Mouse (Mus musculus): Measurements from ENCODE around the gene Ola1. TPM values are rescaled to one million over a fixed set of nuclear protein-coding genes. Genes with fewer than 3 reads are reported as not detected.

The Ola1 gene
- polyA plus RNA-seq, 1 experiment, result 8.2 TPM

DNA sequence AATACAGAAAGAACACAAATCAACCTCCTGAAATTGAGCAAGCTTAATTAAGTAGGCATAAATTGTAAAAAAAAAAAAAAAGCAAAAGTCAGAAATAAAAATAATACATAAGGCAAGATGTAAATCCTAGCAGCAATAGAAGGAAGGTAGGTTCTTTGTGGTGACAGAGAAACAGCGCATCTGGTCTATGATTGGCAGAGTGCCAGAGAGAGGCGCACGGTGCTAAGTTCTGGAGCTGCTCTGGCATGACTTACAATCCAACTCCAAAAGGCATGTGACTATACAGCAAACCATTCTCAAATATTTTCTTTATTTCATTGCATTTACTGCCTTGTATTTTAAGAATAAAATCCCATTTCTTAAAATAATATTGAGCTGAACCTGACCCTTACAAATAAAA, 68.2 kb downstream of the Ola1 start:
- TF ChIP-seq POLR2A (IDR thresholded peaks at IDR 0.05; ENCODE audit: low read depth, low read length), result no peak
- no peak for TF ChIP-seq CTCF (conservative IDR thresholded peaks at IDR 0.05; ENCODE audit: insufficient read depth, insufficient read length, low read depth, low read length)
- no peak overlapping the region for H3K27ac ChIP-seq (ENCODE audit: insufficient read depth, low read depth, low read length)
- no peak overlapping the region for H3K4me3 ChIP-seq (ENCODE audit: insufficient read depth, low read depth, low read length)
- WGBS, result 50% methylated on average over 3 of the region's 3 CpGs
- DNase-seq, result no peak
- no peaks in the 10 kb centered on the region for H3K4me1 ChIP-seq (ENCODE audit: control insufficient read depth, insufficient read depth, low read length)
- no peaks in the 10 kb centered on the region for H3K27me3 ChIP-seq (replicated peaks; ENCODE audit: control insufficient read depth, insufficient read depth, low read length)
- no peaks in the 10 kb centered on the region for H3K36me3 ChIP-seq (ENCODE audit: control insufficient read depth, insufficient read depth, low read length)

DNA sequence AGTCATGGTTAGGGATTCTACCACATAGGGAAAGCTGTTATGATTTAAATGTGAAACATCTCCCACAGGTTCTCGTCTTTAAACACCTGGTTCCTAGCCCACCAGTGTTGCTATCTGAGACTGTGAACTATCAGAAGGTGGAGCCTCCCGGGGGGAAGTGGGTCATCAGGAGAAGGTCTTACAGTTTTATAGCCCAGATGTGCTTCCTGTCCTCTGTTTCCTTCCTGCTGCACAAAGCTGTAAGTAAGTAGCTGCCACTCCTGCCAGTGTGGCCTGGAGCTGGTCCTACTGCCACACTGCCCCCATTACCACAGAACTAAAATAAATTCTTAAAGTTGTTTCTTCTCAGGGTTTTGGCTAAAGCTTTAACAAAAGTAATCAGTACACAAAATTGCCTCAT, 72.6 kb downstream of the Ola1 start:
- Histone ChIP-seq H3K27me3 (replicated peaks; ENCODE audit: control insufficient read depth, insufficient read depth, low read length) (no peaks in the 10 kb centered on the region), H3K4me3 (ENCODE audit: insufficient read depth, low read depth, low read length) (no peak overlapping the region), H3K36me3 (ENCODE audit: control insufficient read depth, insufficient read depth, low read length) (no peaks in the 10 kb centered on the region), H3K27ac (ENCODE audit: insufficient read depth, low read depth, low read length) (no peak overlapping the region), H3K4me1 (ENCODE audit: control insufficient read depth, insufficient read depth, low read length) (no peaks in the 10 kb centered on the region)
- WGBS, result 51% methylated on average over 2 of the region's 2 CpGs
- DNase-seq, result no peak
- TF ChIP-seq CTCF (conservative IDR thresholded peaks at IDR 0.05; ENCODE audit: insufficient read depth, insufficient read length, low read depth, low read length) (no peak), POLR2A (IDR thresholded peaks at IDR 0.05; ENCODE audit: low read depth, low read length) (no peak)

DNA sequence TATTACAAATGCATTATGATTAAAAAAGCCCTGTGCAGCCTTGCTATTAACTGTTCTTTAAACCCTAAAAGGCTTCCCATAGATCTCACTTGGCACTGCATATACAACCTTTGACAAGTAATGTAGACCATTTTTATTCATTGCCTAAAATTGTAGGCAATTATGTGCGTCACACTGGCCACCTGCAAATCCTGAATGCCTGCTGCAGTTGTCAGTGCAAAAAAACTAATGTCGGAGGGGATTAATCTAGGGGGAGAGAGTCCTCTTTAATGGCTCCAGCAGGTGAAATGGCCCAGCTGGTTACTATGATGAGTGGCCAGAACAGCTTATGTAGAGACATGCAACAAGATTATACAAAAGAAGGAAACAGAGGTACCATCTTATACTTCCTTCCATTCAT, 75.0 kb downstream of the Ola1 start:
- H3K36me3 ChIP-seq (ENCODE audit: control insufficient read depth, insufficient read depth, low read length), result no peaks in the 10 kb centered on the region
- WGBS, result 87% methylated on average over 2 of the region's 2 CpGs
- H3K4me3 ChIP-seq (ENCODE audit: insufficient read depth, low read depth, low read length), result no peak overlapping the region
- no peak overlapping the region for H3K27ac ChIP-seq (ENCODE audit: insufficient read depth, low read depth, low read length)
- no peak for TF ChIP-seq POLR2A (IDR thresholded peaks at IDR 0.05; ENCODE audit: low read depth, low read length)
- TF ChIP-seq CTCF (conservative IDR thresholded peaks at IDR 0.05; ENCODE audit: insufficient read depth, insufficient read length, low read depth, low read length), result no peak
- no peaks in the 10 kb centered on the region for H3K4me1 ChIP-seq (ENCODE audit: control insufficient read depth, insufficient read depth, low read length)
- DNase-seq, result no peak
- no peaks in the 10 kb centered on the region for H3K27me3 ChIP-seq (replicated peaks; ENCODE audit: control insufficient read depth, insufficient read depth, low read length)

DNA sequence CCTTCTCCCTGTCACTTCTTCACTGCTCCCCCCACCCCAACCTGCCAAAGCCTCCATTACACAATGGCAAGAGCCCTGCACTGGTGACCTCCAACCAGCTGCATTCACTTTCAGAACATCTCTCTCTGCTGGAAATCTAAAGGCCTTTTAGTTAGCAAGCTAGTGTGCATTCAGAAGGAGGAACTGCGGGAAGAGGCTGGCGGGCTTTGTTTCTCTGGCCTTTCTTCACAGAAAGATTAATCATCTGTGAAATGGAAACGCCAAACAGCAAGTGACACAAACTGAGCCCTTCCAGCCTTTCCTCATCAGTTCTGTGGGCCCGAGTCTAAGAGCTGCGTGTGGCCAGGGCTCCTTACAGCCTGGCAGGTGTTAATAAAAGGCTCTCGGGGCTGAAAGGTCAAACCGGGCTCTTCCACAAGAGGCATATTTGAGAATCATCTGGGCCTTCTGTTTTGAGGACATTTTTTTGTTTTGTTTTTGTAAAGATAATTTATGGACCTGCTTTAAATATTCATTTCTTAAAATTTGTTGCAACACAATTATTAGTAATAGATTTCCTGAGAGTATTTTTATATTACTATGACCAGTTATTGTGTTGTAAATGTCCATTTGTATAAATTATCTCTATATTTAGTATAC, 75.8 kb downstream of the Ola1 start:
- 51% methylated on average over 7 of the region's 7 CpGs for WGBS
- DNase-seq, result no peak
- Histone ChIP-seq H3K4me1 (ENCODE audit: control insufficient read depth, insufficient read depth, low read length) (no peaks in the 10 kb centered on the region), H3K4me3 (ENCODE audit: insufficient read depth, low read depth, low read length) (no peak overlapping the region), H3K36me3 (ENCODE audit: control insufficient read depth, insufficient read depth, low read length) (no peaks in the 10 kb centered on the region), H3K27me3 (replicated peaks; ENCODE audit: control insufficient read depth, insufficient read depth, low read length) (no peaks in the 10 kb centered on the region), H3K27ac (ENCODE audit: insufficient read depth, low read depth, low read length) (no peak overlapping the region)
- no peak for TF ChIP-seq CTCF (conservative IDR thresholded peaks at IDR 0.05; ENCODE audit: insufficient read depth, insufficient read length, low read depth, low read length)
- no peak for TF ChIP-seq POLR2A (IDR thresholded peaks at IDR 0.05; ENCODE audit: low read depth, low read length)

DNA sequence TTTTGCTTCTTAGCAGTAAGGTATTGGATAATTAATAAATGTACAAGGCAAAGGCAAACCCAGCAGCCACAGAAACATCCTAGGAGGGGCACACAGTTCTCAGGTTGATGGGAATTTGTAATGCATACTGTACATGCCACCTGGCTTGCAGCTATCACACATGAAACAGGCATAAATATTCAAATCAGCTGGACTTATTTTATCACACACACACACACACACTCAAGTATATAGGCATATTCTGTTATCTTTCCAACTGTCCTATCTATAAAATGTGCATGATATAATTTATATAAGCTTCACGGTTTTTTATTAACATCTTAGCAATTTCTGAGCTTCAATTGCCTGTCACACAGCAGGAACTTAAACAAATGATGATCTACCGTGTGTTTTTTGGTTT, 85.8 kb downstream of the Ola1 start:
- no peak for TF ChIP-seq POLR2A (IDR thresholded peaks at IDR 0.05; ENCODE audit: low read depth, low read length)
- no peak for DNase-seq
- WGBS, result 89% methylated on average over 2 of the region's 2 CpGs
- Histone ChIP-seq H3K4me3 (ENCODE audit: insufficient read depth, low read depth, low read length) (no peak overlapping the region), H3K36me3 (ENCODE audit: control insufficient read depth, insufficient read depth, low read length) (no peaks in the 10 kb centered on the region), H3K27me3 (replicated peaks; ENCODE audit: control insufficient read depth, insufficient read depth, low read length) (no peaks in the 10 kb centered on the region), H3K4me1 (ENCODE audit: control insufficient read depth, insufficient read depth, low read length) (no peaks in the 10 kb centered on the region), H3K27ac (ENCODE audit: insufficient read depth, low read depth, low read length) (no peak overlapping the region)

DNA sequence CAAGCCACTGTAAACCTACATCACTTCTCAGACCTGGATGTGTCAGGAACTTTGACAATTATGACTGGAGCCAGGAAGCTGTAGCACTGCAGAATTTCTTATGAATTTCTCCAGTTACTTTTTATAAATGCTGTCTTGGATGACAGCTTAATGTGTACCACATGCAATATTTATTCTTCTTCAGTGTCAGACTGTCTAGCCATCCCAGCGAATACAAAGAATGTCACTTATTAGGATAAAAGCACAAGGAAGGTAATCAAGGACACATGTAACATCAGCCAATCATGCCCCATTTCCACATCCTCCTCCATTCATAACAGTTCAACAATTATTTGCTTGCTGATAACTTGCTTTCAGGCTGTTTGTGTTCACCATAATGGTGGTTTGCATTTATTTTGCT, 91.0 kb downstream of the Ola1 start:
- Histone ChIP-seq H3K27me3 (replicated peaks; ENCODE audit: control insufficient read depth, insufficient read depth, low read length) (no peaks in the 10 kb centered on the region), H3K4me1 (ENCODE audit: control insufficient read depth, insufficient read depth, low read length) (no peaks in the 10 kb centered on the region), H3K36me3 (ENCODE audit: control insufficient read depth, insufficient read depth, low read length) (no peaks in the 10 kb centered on the region), H3K4me3 (ENCODE audit: insufficient read depth, low read depth, low read length) (no peak overlapping the region), H3K27ac (ENCODE audit: insufficient read depth, low read depth, low read length) (no peak overlapping the region)
- WGBS, result 85% methylated on average over 1 of the region's 1 CpGs
- TF ChIP-seq POLR2A (IDR thresholded peaks at IDR 0.05; ENCODE audit: low read depth, low read length) (no peak), CTCF (conservative IDR thresholded peaks at IDR 0.05; ENCODE audit: insufficient read depth, insufficient read length, low read depth, low read length) (no peak)
- no peak for DNase-seq

DNA sequence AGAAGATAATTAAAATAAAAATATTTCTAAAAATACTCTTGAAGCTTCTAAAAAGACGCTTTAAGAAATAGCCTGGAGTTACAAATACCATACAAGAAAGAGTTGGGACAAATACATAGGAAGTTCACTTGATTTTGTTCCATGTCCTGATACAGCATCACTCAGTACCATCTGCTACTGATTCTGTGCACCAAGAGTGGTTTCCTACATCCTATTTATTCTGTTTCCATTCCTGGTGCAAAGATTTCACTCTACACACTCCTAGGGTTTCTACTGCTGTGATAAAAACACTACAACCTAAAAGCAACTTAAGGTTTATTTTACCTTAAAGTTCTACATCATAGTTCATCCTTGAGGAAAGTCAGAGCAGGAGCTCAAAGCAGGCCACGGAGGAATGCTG, 99.9 kb downstream of the Ola1 start:
- TF ChIP-seq CTCF (conservative IDR thresholded peaks at IDR 0.05; ENCODE audit: insufficient read depth, insufficient read length, low read depth, low read length) (no peak), POLR2A (IDR thresholded peaks at IDR 0.05; ENCODE audit: low read depth, low read length) (no peak)
- DNase-seq, result no peak
- WGBS, result 94% methylated on average over 2 of the region's 2 CpGs
- H3K4me3 ChIP-seq (ENCODE audit: insufficient read depth, low read depth, low read length), result no peak overlapping the region
- H3K4me1 ChIP-seq (ENCODE audit: control insufficient read depth, insufficient read depth, low read length), result no peaks in the 10 kb centered on the region
- H3K27me3 ChIP-seq (replicated peaks; ENCODE audit: control insufficient read depth, insufficient read depth, low read length), result no peaks in the 10 kb centered on the region
- H3K27ac ChIP-seq (ENCODE audit: insufficient read depth, low read depth, low read length), result no peak overlapping the region
- H3K36me3 ChIP-seq (ENCODE audit: control insufficient read depth, insufficient read depth, low read length), result no peaks in the 10 kb centered on the region

Data from kidney, adult 2 months (tissue).